Mouse (Mus musculus) limb, embryonic 11.5 days (tissue): ENCODE data around the gene Ankk1. TPM values are rescaled to one million over a fixed set of nuclear protein-coding genes. Genes with fewer than 3 reads are reported as not detected.

Source experiments
- ATAC-seq: fragments of 200-750 bp; cut with Nextera tagmentation; 2 replicates; pipeline ENCODE4 v1.8.0; 2017; ENCODE audit warnings: low read depth; ENCODE audit not compliant: insufficient number of reproducible peaks, low FRiP score, low TSS enrichment
- DNase-seq: peaks from one replicate; pipeline ENCODE4 v3.0.0-alpha.2; 2015; ENCODE audit warnings: low spot score
- H3K27ac ChIP-seq: fragments of 300-500 bp; sonication (generic); replicated peaks from 2 replicates; pipeline ENCODE4 v1.5.1; 2014; ENCODE audit warnings: low read depth, mild to moderate bottlenecking, low read length
- H3K27me3 ChIP-seq: fragments of 300-500 bp; sonication (generic); 2 replicates; pipeline ENCODE4 v1.6.1; 2014; ENCODE audit warnings: mild to moderate bottlenecking, low read length, mixed read lengths; ENCODE audit not compliant: control insufficient read depth, insufficient read depth
- H3K36me3 ChIP-seq: fragments of 300-500 bp; sonication (generic); 2 replicates; pipeline ENCODE4 v1.6.1; 2014; ENCODE audit warnings: mild to moderate bottlenecking, low read length, moderate library complexity, mixed read lengths; ENCODE audit not compliant: control insufficient read depth, insufficient read depth
- H3K4me1 ChIP-seq: fragments of 300-500 bp; sonication (generic); 2 replicates; pipeline ENCODE4 v1.6.1; 2014; ENCODE audit warnings: low read length, mixed read lengths; ENCODE audit not compliant: control insufficient read depth, insufficient read depth
- H3K4me2 ChIP-seq: fragments of 300-500 bp; sonication (generic); 2 replicates; pipeline ENCODE4 v1.6.1; 2014; ENCODE audit warnings: low read depth, mild to moderate bottlenecking, moderate library complexity; ENCODE audit not compliant: severe bottlenecking
- H3K4me3 ChIP-seq: fragments of 300-500 bp; sonication (generic); 2 replicates; pipeline ENCODE4 v1.5.1; 2014; ENCODE audit warnings: low read depth, low read length
- H3K9ac ChIP-seq: fragments of 300-500 bp; sonication (generic); 2 replicates; pipeline ENCODE4 v1.6.1; 2014; ENCODE audit warnings: mild to moderate bottlenecking, low read length
- H3K9me3 ChIP-seq: fragments of 300-500 bp; sonication (generic); 2 replicates; pipeline ENCODE4 v1.6.1; 2016; ENCODE audit warnings: low read length; ENCODE audit not compliant: control insufficient read depth
- WGBS: fragments of 180-500 bp; shearing (Covaris S2); extraction: QIAGEN DNeasy Blood & Tissue Kit; methylation state at CpG from one replicate; pipeline ENCODE4 v1.1.7; 2014; 5-methylcytosine and 5-hydroxymethylcytosine counted together
- polyA plus RNA-seq: library from polyadenylated mRNA; unstranded; fragments of >200 nt; fragmentation: Nextera tagmentation; extraction: Ambion mirVana; gene quantifications from 2 replicates; pipeline ENCODE4 v1.2.1, GENCODE M21; 2014

Ankk1 gene
- polyA plus RNA-seq, 1 experiment from 2014 or later: not detected

GRCm38 (mm10) chr9:49425585-49425984 is 1.2 kb downstream of the Ankk1 start:
- Histone ChIP-seq H3K9me3 (no peaks in the 10 kb centered on the region), H3K27ac (no peak overlapping the region), H3K36me3 (no peaks in the 10 kb centered on the region), H3K9ac (no peak overlapping the region), H3K27me3 (no peaks in the 10 kb centered on the region), H3K4me2 (no peak overlapping the region), H3K4me1 (no peaks in the 10 kb centered on the region), H3K4me3 (no peak overlapping the region)
- ATAC-seq (no peak), DNase-seq (no peak)
- whole genome bisulfite sequencing: 45% methylated on average over 1 of the region's 1 CpGs

GRCm38 (mm10) chr9:49423866-49424265 is 3.0 kb downstream of the Ankk1 start:
- no peaks in the 10 kb centered on the region for H3K9me3 ChIP-seq
- DNase-seq: no peak
- no peak overlapping the region for H3K9ac ChIP-seq
- no peaks in the 10 kb centered on the region for H3K27me3 ChIP-seq
- H3K4me3 ChIP-seq: no peak overlapping the region
- no peak overlapping the region for H3K4me2 ChIP-seq
- WGBS: 91% methylated on average over 5 of the region's 5 CpGs
- no peak overlapping the region for H3K27ac ChIP-seq
- no peaks in the 10 kb centered on the region for H3K36me3 ChIP-seq
- no peak for ATAC-seq
- no peaks in the 10 kb centered on the region for H3K4me1 ChIP-seq

- no peak for DNase-seq
Observed at GRCm38 (mm10) chr9:49410621-49411020, 16.2 kb downstream of the Ankk1 start.

GRCm38 (mm10) chr9:49407028-49407427 is 19.8 kb downstream of the Ankk1 start:
- H3K4me1 ChIP-seq: no peaks in the 10 kb centered on the region
- H3K27me3 ChIP-seq: no peaks in the 10 kb centered on the region
- ATAC-seq (no peak), DNase-seq (no peak)
- H3K4me2 ChIP-seq: no peak overlapping the region
- no peaks in the 10 kb centered on the region for H3K36me3 ChIP-seq
- H3K4me3 ChIP-seq: no peak overlapping the region
- no peak overlapping the region for H3K9ac ChIP-seq
- no peak overlapping the region for H3K27ac ChIP-seq
- H3K9me3 ChIP-seq: no peaks in the 10 kb centered on the region
- 91% methylated on average over 5 of the region's 5 CpGs for WGBS

More at GRCm38 (mm10) chr9:49410621-49411020, 16.2 kb downstream of the Ankk1 start:
- Histone ChIP-seq H3K9ac (no peak overlapping the region), H3K36me3 (no peaks in the 10 kb centered on the region), H3K27ac (no peak overlapping the region), H3K4me1 (no peaks in the 10 kb centered on the region), H3K4me3 (no peak overlapping the region), H3K4me2 (no peak overlapping the region), H3K9me3 (no peaks in the 10 kb centered on the region), H3K27me3 (no peaks in the 10 kb centered on the region)
- no peak for ATAC-seq
- whole genome bisulfite sequencing: 82% methylated on average over 5 of the region's 5 CpGs

- Histone ChIP-seq H3K9me3 (no peaks in the 10 kb centered on the region), H3K4me3 (no peak overlapping the region), H3K36me3 (no peaks in the 10 kb centered on the region), H3K4me2 (no peak overlapping the region), H3K27ac (no peak overlapping the region), H3K4me1 (no peaks in the 10 kb centered on the region), H3K9ac (no peak overlapping the region), H3K27me3 (no peaks in the 10 kb centered on the region)
- WGBS: 74% methylated on average over 2 of the region's 2 CpGs
- DNase-seq: no peak
- no peak for ATAC-seq
Observed at GRCm38 (mm10) chr9:49403711-49404110, 23.1 kb downstream of the Ankk1 start.

- H3K4me1 ChIP-seq: no peaks in the 10 kb centered on the region
- no peak overlapping the region for H3K27ac ChIP-seq
- ATAC-seq (no peak), DNase-seq (no peak)
- H3K9me3 ChIP-seq: no peaks in the 10 kb centered on the region
- H3K4me3 ChIP-seq: no peak overlapping the region
- no peak overlapping the region for H3K4me2 ChIP-seq
- H3K27me3 ChIP-seq: no peaks in the 10 kb centered on the region
- H3K9ac ChIP-seq: no peak overlapping the region
- H3K36me3 ChIP-seq: no peaks in the 10 kb centered on the region
Observed at GRCm38 (mm10) chr9:49396006-49396405, 30.8 kb downstream of the Ankk1 start.

GRCm38 (mm10) chr9:49392242-49392641 is 34.6 kb downstream of the Ankk1 start:
- Histone ChIP-seq H3K27ac (no peak overlapping the region), H3K9me3 (no peaks in the 10 kb centered on the region), H3K4me1 (no peaks in the 10 kb centered on the region), H3K9ac (no peak overlapping the region), H3K36me3 (no peaks in the 10 kb centered on the region), H3K4me2 (no peak overlapping the region), H3K27me3 (no peaks in the 10 kb centered on the region), H3K4me3 (no peak overlapping the region)
- DNase-seq: no peak
- 65% methylated on average over 2 of the region's 2 CpGs for WGBS
- ATAC-seq: no peak

GRCm38 (mm10) chr9:49386119-49386518 is 40.7 kb downstream of the Ankk1 start:
- no peaks in the 10 kb centered on the region for H3K9me3 ChIP-seq
- ATAC-seq (no peak), DNase-seq (peak; percentile 21)
- H3K9ac ChIP-seq: no peak overlapping the region
- H3K4me2 ChIP-seq: no peak overlapping the region
- 42% methylated on average over 11 of the region's 11 CpGs for WGBS
- no peaks in the 10 kb centered on the region for H3K27me3 ChIP-seq
- H3K4me1 ChIP-seq: no peaks in the 10 kb centered on the region
- H3K36me3 ChIP-seq: no peaks in the 10 kb centered on the region
- H3K27ac ChIP-seq: no peak overlapping the region
- no peak overlapping the region for H3K4me3 ChIP-seq

GRCm38 (mm10) chr9:49385301-49385700 is 41.5 kb downstream of the Ankk1 start:
- no peaks in the 10 kb centered on the region for H3K36me3 ChIP-seq
- 57% methylated on average over 7 of the region's 7 CpGs for whole genome bisulfite sequencing
- ATAC-seq: no peak
- no peak overlapping the region for H3K4me2 ChIP-seq
- no peak overlapping the region for H3K4me3 ChIP-seq
- no peak overlapping the region for H3K9ac ChIP-seq
- no peak overlapping the region for H3K27ac ChIP-seq
- no peaks in the 10 kb centered on the region for H3K27me3 ChIP-seq
- DNase-seq: no peak
- no peaks in the 10 kb centered on the region for H3K9me3 ChIP-seq
- H3K4me1 ChIP-seq: no peaks in the 10 kb centered on the region
